Mouse (Mus musculus) lung, embryonic 15.5 days (tissue): ENCODE results near the gene Syne2. TPM values are rescaled to one million over a fixed set of nuclear protein-coding genes. Genes with fewer than 3 reads are reported as not detected.

ENCODE experiments used
- ATAC-seq: fragments of 200-750 bp; cut with Nextera tagmentation; 2 replicates; pipeline ENCODE4 v1.8.0; 2017; ENCODE audit warnings: moderate number of reproducible peaks, borderline replicate concordance; ENCODE audit not compliant: low FRiP score, low TSS enrichment; ENCODE audit errors: extremely low read depth
- H3K27ac ChIP-seq: fragments of 300-500 bp; sonication (generic); 2 replicates; pipeline ENCODE4 v1.5.1; 2015; ENCODE audit warnings: moderate library complexity, mild to moderate bottlenecking, inconsistent platforms
- H3K27me3 ChIP-seq: fragments of 300-500 bp; sonication (generic); 2 replicates; pipeline ENCODE4 v1.6.1; 2015; ENCODE audit warnings: inconsistent platforms
- H3K36me3 ChIP-seq: fragments of 300-500 bp; sonication (generic); 2 replicates; pipeline ENCODE4 v1.6.1; 2015; ENCODE audit warnings: inconsistent platforms
- H3K4me1 ChIP-seq: fragments of 300-500 bp; sonication (generic); 2 replicates; pipeline ENCODE4 v1.6.1; 2015; ENCODE audit warnings: inconsistent platforms
- H3K4me2 ChIP-seq: fragments of 300-500 bp; sonication (generic); 2 replicates; pipeline ENCODE4 v1.6.1; 2015; ENCODE audit warnings: inconsistent platforms, mild to moderate bottlenecking, moderate library complexity
- H3K4me3 ChIP-seq: fragments of 300-500 bp; sonication (generic); 2 replicates; pipeline ENCODE4 v1.5.1; 2015; ENCODE audit warnings: mild to moderate bottlenecking, inconsistent platforms
- H3K9ac ChIP-seq: fragments of 300-500 bp; sonication (generic); 2 replicates; pipeline ENCODE4 v1.6.1; 2015; ENCODE audit warnings: inconsistent platforms
- H3K9me3 ChIP-seq: fragments of 300-500 bp; sonication (generic); 2 replicates; pipeline ENCODE4 v1.6.1; 2016; ENCODE audit warnings: inconsistent platforms
- WGBS: fragments of 180-500 bp; shearing (Covaris S2); methylation state at CpG from one replicate; pipeline ENCODE4 v1.1.7; 2015; 5-methylcytosine and 5-hydroxymethylcytosine counted together
- polyA plus RNA-seq: library from polyadenylated mRNA; unstranded; fragments of >200 nt; fragmentation: Nextera tagmentation; extraction: Ambion mirVana; gene quantifications from 2 replicates; pipeline ENCODE4 v1.2.1, GENCODE M21; 2015

Gene Syne2
- polyA plus RNA-seq, 1 experiment from 2014 or later, result 67.2 TPM

DNA sequence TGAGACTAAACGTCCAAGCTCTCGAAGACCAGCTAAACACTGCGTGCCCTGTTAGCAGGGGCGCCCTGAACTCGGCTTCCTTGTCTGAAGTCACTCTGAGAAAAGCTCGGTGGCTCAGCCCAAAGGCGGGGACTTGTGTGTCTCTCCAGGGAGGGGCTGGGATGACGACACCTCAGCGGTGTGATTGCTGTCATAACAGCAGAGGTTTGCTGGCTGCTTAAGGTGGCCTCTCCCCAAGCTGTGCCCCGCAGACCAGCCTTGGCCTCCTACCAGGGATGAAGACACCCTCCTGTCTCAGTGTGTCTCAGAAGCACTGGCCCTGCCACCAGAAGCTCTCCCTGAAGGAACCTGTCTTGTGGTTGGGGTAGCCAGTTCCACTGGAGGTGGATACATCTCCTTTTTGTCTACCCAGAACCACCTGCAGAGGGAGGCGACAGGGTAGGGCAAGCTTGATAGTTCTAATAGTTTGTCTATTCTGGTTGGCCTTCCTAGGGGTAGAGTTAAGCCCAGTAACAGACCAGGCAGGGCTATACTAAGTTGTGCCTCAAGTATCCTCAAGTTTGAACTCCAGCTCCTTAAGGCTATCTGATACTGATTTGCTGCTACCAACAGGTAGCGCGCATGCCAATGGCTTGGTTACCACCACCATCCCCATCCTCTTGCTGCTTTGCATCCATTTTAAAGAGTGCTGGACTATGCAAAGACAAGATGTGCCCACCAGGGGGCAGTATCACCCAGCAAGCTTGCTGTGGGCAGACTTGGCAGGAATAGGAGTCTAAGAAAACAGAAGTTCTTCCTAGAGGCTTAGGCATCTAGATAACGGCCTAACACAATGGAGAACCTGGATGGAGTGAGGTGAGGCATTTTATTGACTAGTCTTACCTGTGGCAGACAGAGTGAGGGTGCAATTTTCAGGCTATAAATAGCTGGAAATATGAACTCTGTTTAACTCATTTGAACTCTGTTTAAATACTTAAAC lies 198.5 kb downstream of the Syne2 start:
- WGBS, result 71% methylated on average over 14 of the region's 14 CpGs
- H3K27me3 ChIP-seq, result no peaks in the 10 kb centered on the region
- H3K27ac ChIP-seq, result peak overlapping the region; percentile 84; the same call in 1 of the 2 replicates
- no peak overlapping the region for H3K4me2 ChIP-seq
- peaks cover 10% of the 10 kb centered on the region; the same call in 1 of the 2 replicates for H3K36me3 ChIP-seq
- 0 out of 2 replicates have a peak, but pooled peaks cover 5% of the 10 kb centered on the region for H3K4me1 ChIP-seq
- no peak overlapping the region for H3K4me3 ChIP-seq
- ATAC-seq, result peak; percentile 43; the same call in 1 of the 2 replicates
- H3K9me3 ChIP-seq, result no peaks in the 10 kb centered on the region
- no peak overlapping the region for H3K9ac ChIP-seq

DNA sequence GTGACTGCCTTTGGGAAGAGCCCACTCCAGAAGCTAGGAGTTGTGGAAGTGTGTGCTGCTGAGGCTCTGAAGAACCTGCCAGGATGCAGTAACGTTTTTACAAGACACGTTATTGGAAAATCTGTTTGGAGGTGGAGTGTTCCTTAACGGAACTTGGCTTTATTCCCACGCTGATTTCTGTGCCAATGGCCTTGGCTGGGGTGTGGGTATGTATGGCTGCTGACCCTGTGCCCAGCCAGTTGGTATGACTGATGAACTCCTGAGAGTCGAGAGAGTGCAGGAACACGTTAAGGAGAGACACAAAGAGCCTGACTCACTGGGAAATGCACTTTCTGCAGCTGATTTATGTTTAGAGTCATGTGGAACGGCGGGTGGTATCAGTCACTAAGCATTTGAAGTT lies 200.7 kb downstream of the Syne2 start:
- 0 out of 2 replicates have a peak, but pooled peaks cover 5% of the 10 kb centered on the region for H3K4me1 ChIP-seq
- no peak overlapping the region for H3K4me2 ChIP-seq
- no peak overlapping the region for H3K9ac ChIP-seq
- H3K9me3 ChIP-seq, result no peaks in the 10 kb centered on the region
- H3K36me3 ChIP-seq, result peaks cover 26% of the 10 kb centered on the region; the same call in 1 of the 2 replicates
- no peak for ATAC-seq
- no peak overlapping the region for H3K4me3 ChIP-seq
- H3K27ac ChIP-seq, result no peak overlapping the region
- no peaks in the 10 kb centered on the region for H3K27me3 ChIP-seq
- WGBS, result 49% methylated on average over 8 of the region's 8 CpGs

DNA sequence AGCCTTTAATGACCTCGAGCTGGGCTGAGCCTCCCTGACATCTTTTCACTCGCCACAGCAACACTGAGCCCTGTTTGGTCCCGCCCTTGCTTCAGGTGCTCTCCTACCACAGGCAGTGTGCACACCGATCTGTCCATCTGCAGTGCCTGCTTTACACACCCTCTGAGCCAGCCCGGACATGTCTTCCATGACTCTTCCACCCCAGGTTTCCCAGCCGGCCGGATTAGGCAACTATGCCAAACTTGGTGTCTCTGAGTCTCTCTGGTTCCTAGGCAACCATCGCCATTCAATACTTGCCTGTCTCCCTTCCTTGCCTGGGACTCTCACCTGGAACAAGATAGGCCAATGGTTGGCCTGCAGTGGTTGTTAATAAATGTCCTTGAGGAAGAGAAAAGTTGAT lies 224.4 kb downstream of the Syne2 start:
- no peak for ATAC-seq
- Histone ChIP-seq H3K4me3 (no peak overlapping the region), H3K27me3 (no peaks in the 10 kb centered on the region), H3K4me1 (no peaks in the 10 kb centered on the region), H3K9ac (no peak overlapping the region), H3K27ac (no peak overlapping the region), H3K9me3 (no peaks in the 10 kb centered on the region), H3K4me2 (no peak overlapping the region), H3K36me3 (peaks cover 55% of the 10 kb centered on the region)
- 82% methylated on average over 8 of the region's 8 CpGs for WGBS

DNA sequence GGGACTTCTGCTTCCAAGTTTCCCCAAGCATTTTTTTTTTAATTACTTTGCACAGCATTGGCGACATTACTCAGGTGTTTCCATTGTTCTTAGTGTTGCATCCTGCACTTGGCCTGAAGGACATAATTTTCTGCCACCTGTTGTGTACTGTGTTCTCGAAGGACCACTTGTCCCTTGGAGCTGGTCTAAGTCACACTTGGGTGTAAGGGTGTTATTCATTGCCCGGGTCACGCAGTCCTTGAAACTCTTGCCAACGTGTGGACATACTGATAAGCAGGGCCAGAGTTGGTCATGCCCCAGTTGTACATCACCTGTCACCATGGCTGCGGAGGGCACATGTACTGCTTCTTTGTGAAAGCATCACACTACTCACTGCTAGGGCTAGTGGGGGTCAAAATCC lies 228.6 kb downstream of the Syne2 start:
- Histone ChIP-seq H3K9ac (no peak overlapping the region), H3K4me2 (no peak overlapping the region), H3K4me1 (no peaks in the 10 kb centered on the region), H3K27me3 (no peaks in the 10 kb centered on the region), H3K9me3 (no peaks in the 10 kb centered on the region), H3K4me3 (no peak overlapping the region), H3K36me3 (peaks cover 33% of the 10 kb centered on the region), H3K27ac (no peak overlapping the region)
- ATAC-seq, result no peak
- 61% methylated on average over 6 of the region's 6 CpGs for WGBS

DNA sequence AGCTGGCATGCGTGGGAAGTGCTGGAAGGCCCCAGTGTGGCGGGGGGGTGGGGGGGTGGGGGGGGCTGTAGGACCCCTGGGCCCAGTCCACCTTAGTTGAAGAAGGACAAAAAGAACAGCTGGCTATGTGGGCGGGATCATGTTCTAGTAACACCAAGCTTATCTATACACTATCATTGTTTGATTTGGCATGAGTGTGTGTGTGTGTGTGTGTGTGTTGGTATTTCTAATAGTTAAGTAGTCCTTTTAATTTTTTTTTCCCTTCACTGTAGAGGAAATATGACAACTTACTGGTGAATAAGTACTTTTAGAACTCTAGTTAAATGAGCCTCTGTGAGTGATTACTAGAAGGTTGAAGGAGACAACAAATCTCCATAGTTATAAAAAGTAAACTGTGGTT lies 230.0 kb downstream of the Syne2 start:
- no peak overlapping the region for H3K27ac ChIP-seq
- H3K4me3 ChIP-seq, result no peak overlapping the region
- no peaks in the 10 kb centered on the region for H3K4me1 ChIP-seq
- no peaks in the 10 kb centered on the region for H3K27me3 ChIP-seq
- no peaks in the 10 kb centered on the region for H3K9me3 ChIP-seq
- H3K36me3 ChIP-seq, result peaks cover 24% of the 10 kb centered on the region
- 40% methylated on average over 3 of the region's 3 CpGs for WGBS
- no peak overlapping the region for H3K4me2 ChIP-seq
- no peak overlapping the region for H3K9ac ChIP-seq
- ATAC-seq, result no peak

DNA sequence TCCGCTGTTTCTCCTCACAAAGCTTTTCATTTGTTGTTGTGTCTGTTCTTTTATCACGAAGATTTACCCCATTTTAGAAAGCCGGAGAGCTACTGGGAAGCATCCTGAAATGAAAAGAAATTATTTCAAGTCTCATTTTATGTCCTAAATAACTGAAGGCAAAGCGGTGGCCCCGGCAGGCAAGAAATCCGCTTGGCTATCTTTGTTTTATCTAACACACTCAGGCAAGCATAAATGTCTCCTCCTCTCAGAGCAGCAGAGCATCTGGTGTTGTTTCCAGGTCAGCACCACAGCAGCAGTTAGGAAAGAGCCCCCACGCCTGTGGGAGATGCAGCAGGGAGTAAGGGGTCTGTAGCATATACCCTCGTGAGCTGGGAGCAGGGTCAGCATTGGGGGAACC lies 230.7 kb downstream of the Syne2 start:
- Histone ChIP-seq H3K4me2 (no peak overlapping the region), H3K9ac (no peak overlapping the region), H3K4me1 (no peaks in the 10 kb centered on the region), H3K9me3 (no peaks in the 10 kb centered on the region), H3K4me3 (no peak overlapping the region), H3K27me3 (no peaks in the 10 kb centered on the region), H3K27ac (no peak overlapping the region), H3K36me3 (peaks cover 19% of the 10 kb centered on the region)
- ATAC-seq, result no peak
- WGBS, result 75% methylated on average over 8 of the region's 8 CpGs

DNA sequence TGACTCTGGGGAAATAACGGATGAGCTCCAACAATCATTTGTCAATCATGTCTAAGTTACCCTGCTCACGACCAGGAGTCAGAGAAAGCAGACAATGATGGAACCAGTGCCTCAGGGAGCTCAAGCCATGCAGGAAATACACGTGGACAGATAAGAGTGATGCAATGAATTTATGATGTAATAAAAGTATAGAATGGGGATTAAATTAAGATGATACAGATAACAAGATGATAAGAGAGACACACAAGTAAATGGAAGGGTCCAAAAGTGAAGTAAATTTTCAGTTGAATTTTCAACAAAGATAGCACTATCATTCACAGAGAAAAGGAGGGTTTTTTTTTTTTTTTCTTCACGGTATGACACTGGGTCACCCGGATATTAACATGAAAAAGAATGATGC lies 231.4 kb downstream of the Syne2 start:
- WGBS, result 43% methylated on average over 5 of the region's 5 CpGs

DNA sequence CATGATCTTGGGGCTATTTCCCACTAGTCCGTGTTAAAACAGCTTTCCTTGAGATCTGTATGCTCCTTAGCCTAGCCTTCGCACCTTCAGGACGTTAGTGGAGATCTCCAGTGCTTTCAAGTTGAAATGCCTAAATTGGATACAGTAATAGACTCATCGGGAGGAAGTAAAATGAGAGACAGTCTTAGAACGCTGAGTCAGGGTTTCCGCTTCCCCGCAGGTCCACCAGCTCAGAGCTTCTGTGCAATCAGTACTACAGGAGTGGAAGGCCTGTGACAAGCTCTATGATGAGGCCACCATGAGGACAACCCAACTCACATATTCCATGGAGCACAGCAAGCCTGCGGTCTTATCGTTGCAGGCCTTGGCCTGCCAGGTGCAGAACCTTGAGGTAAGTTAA lies 233.9 kb downstream of the Syne2 start:
- Histone ChIP-seq H3K27me3 (no peaks in the 10 kb centered on the region), H3K9ac (no peak overlapping the region), H3K9me3 (no peaks in the 10 kb centered on the region), H3K36me3 (peaks cover 18% of the 10 kb centered on the region; the same call in 1 of the 2 replicates), H3K4me3 (no peak overlapping the region), H3K4me2 (no peak overlapping the region), H3K27ac (no peak overlapping the region), H3K4me1 (no peaks in the 10 kb centered on the region)
- WGBS, result 90% methylated on average over 9 of the region's 9 CpGs
- ATAC-seq, result no peak

More for the DNA sequence above, 231.4 kb downstream of the Syne2 start:
- ATAC-seq, result no peak
- no peak overlapping the region for H3K4me3 ChIP-seq
- H3K9ac ChIP-seq, result no peak overlapping the region
- H3K27me3 ChIP-seq, result no peaks in the 10 kb centered on the region
- no peak overlapping the region for H3K4me2 ChIP-seq
- peaks cover 16% of the 10 kb centered on the region; the same call in 1 of the 2 replicates for H3K36me3 ChIP-seq
- H3K4me1 ChIP-seq, result no peaks in the 10 kb centered on the region
- H3K9me3 ChIP-seq, result no peaks in the 10 kb centered on the region
- H3K27ac ChIP-seq, result no peak overlapping the region

DNA sequence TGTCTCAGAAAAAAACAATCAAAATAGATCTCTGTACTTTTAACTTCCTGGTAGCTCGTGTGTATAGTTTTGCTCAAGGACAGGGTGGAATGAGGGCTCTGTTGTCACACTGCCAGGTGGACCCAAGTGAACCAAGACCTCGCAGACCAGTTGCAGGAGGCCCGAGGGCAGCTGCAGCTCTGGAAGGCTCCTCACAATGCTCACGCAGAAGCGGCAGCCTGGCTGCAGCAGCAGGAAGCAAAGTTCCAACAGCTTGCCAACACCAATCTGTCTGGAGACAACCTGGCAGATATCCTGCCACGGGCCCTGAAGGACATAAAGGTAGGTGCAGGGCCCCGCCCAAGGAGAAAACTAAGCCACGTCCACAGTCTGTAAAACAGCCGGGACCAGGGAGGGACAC lies 236.7 kb downstream of the Syne2 start:
- no peaks in the 10 kb centered on the region for H3K27me3 ChIP-seq
- no peaks in the 10 kb centered on the region for H3K9me3 ChIP-seq
- no peaks in the 10 kb centered on the region for H3K4me1 ChIP-seq
- no peak overlapping the region for H3K4me2 ChIP-seq
- H3K9ac ChIP-seq, result no peak overlapping the region
- H3K27ac ChIP-seq, result no peak overlapping the region
- no peak overlapping the region for H3K4me3 ChIP-seq
- WGBS, result 76% methylated on average over 9 of the region's 9 CpGs
- no peak for ATAC-seq
- peaks cover 27% of the 10 kb centered on the region; the same call in 1 of the 2 replicates for H3K36me3 ChIP-seq

DNA sequence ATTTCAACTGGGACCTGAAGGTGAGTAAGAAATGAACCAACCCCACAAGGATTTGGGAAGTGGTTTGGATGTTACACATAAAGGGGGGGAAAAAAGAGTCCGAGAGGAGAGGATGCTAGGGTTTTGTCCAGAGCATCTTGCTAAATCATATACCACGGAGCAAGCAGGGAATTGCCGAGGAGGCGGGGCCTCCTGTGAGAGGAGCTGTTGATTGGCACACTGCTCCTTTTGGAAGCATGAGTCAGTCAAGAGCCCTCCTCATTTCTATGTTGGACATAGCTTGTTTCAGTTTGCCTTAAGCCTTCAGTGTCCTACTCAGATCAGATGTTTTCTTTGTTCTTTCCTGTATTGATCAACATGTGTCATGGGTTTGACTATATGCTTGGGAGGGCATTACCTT lies 245.1 kb downstream of the Syne2 start:
- no peak overlapping the region for H3K4me2 ChIP-seq
- ATAC-seq, result no peak
- H3K9ac ChIP-seq, result no peak overlapping the region
- H3K27ac ChIP-seq, result no peak overlapping the region
- WGBS, result 78% methylated on average over 4 of the region's 4 CpGs
- H3K4me1 ChIP-seq, result no peaks in the 10 kb centered on the region
- H3K36me3 ChIP-seq, result peaks cover 32% of the 10 kb centered on the region
- no peak overlapping the region for H3K4me3 ChIP-seq
- H3K27me3 ChIP-seq, result no peaks in the 10 kb centered on the region
- H3K9me3 ChIP-seq, result no peaks in the 10 kb centered on the region

DNA sequence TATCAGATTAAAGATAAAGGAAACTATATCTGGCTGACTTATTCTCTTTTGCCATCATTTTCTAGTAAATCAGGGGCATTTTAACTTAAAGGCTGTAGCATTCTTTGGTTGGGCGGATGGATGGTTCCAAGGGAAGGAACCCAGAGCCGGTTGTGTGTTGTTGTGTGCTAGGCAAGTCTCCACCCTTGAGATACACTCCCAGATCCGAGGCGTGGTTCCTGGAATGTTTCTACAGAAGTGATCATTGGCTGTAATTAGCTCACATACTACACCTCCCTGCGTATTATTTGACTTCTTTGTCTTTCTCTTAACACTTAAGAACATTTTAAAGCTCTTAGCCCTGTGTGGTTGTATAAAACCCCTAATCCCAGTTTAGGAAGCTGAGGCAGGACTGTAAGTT lies 252.5 kb downstream of the Syne2 start:
- Histone ChIP-seq H3K9me3 (no peaks in the 10 kb centered on the region), H3K9ac (no peak overlapping the region), H3K4me1 (no peaks in the 10 kb centered on the region), H3K27me3 (no peaks in the 10 kb centered on the region), H3K4me3 (no peak overlapping the region), H3K27ac (no peak overlapping the region), H3K36me3 (peaks cover 18% of the 10 kb centered on the region), H3K4me2 (no peak overlapping the region)
- WGBS, result 84% methylated on average over 5 of the region's 5 CpGs
- no peak for ATAC-seq
